Mouse (Mus musculus): Measurements from ENCODE around the gene Thsd1.
"Not testable (repeated sequence)": the region's sequence is repeated elsewhere in the genome, so short reads cannot be mapped to it uniquely, and the experiment has no call there.

Gene Thsd1

GRCm38 (mm10) chr8:22304045-22304444 lies 76.9 kb downstream of the Thsd1 start:
- H3K27me3 ChIP-seq (ENCODE audit: control insufficient read depth, insufficient read depth, low read length, poor library complexity, severe bottlenecking); H3K36me3 ChIP-seq (ENCODE audit: control insufficient read depth, insufficient read depth, low read length, poor library complexity, severe bottlenecking); DNase-seq (ENCODE audit: low read depth, low spot score): not testable (repeated sequence)

GRCm38 (mm10) chr8:22306999-22307398 lies 79.9 kb downstream of the Thsd1 start:
- H3K27me3 ChIP-seq (ENCODE audit: control insufficient read depth, insufficient read depth, low read length, poor library complexity, severe bottlenecking), result no peaks in the 10 kb centered on the region
- no peaks in the 10 kb centered on the region for H3K36me3 ChIP-seq (ENCODE audit: control insufficient read depth, insufficient read depth, low read length, poor library complexity, severe bottlenecking)
- no peak for DNase-seq (ENCODE audit: low read depth, low spot score)

Measured in splenic B cell, adult 2 months (primary cell).